Mouse (Mus musculus) heart, postnatal 14 days (tissue): ENCODE data around the gene Hcrtr1. TPM values are rescaled to one million over a fixed set of nuclear protein-coding genes. Genes with fewer than 3 reads are reported as not detected.

ENCODE experiments used
- DNase-seq, 2 experiments: peaks; one replicate each; pipeline ENCODE4 v3.0.0; 2021 to 2022
- intact Hi-C: fragments of 180-260 bp; cut with DNase I; formaldehyde crosslinking; loops from one replicate; pipeline ENCODE4 v1.15.1; 2025
- total RNA-seq, 2 experiments: library from RNA; stranded (reverse); gene quantifications; 2 replicates each; pipeline ENCODE4 v1.2.3; 2021

Hcrtr1 gene
- total RNA-seq, 2 experiments from 2014 or later = 0.12 TPM; not detected in 1

DNA sequence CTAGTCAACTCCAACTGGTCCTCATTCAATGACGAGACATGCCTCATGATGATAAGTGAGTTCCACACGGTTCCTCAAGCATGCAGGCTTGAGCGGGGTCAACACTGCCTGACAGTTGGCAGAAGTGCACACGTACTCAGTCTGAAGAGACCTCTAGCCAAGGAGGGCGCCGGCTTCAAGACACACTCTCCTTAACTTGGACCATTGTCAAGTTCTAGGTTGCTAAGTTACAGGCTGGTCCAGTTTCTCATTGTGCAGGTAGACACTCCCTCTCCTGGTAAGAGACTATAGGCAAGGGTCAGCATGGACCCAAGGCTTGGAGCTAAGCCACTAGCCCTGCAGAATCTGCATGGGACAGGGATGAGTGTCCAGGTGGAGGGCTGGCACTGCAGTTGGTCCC is 14.0 kb downstream of the Hcrtr1 start:
- DNase-seq = no peak
- intact Hi-C loops = no loop called here

DNA sequence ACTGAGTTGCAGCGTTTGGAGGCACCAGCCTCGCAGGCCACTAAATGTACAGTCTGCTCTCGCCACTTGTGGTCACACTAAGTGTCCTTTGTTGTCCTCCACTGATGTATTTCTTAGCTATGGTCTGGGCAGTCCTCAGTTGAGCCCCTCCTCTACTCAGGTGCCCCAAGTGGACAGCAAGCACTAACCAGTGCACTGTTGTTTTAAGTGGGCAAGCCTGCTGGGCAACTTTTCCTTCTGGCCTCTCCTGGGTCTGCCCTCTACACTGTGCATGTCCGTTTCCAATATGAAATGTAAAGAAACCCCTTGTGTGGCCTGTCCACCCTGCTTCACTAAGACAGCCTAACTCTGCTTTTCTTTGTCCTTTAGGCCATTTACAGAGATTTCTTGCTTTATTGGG is 15.0 kb downstream of the Hcrtr1 start:
- intact Hi-C loops = no loop called here

DNA sequence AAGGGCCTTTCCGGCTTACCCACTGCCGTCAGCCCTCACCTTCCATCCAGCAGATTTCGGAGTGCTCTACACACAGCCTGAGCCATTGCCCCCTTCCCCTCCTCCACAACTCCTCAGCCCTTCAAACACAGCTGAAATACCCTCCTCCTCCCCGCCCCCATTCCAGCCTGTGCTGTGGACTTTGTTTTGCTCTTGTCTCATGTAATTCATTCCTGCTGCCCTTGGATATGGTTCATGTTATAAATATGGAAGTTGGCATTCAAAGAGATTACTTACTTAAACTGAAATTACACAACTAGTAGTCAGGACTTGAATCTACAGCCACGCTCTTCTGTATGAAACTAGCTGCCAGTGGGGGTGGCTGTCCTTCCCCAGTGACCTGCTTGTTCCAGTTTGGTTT is 16.1 kb downstream of the Hcrtr1 start:
- intact Hi-C loops = no loop called here

More for the DNA sequence above, 15.0 kb downstream of the Hcrtr1 start:
- DNase-seq = no peak

DNA sequence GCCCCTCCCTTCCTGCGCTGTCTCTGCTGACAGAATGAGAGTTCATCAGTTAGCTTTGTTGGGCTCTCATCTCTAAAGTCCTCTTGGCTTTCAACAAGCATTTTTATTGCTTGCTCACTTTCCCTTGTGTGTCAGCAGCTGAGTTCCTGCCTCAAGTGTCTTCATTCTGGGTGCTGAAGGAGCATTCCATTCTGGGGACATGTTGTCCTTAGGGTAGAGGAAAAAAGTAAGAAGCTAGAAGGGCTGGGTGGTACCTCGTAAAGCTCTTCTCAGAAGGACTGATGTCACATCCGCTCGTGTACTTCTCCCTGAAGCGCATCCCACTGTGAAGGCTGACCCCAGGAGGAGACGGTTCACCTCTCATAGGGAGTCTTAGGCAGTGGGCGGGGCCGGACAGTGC is 17.6 kb downstream of the Hcrtr1 start:
- no peak for DNase-seq
- intact Hi-C loops = no loop called here

More for the DNA sequence above, 16.1 kb downstream of the Hcrtr1 start:
- no peak for DNase-seq

GRCm38 (mm10) chr4:130120752-130121151 is 18.4 kb downstream of the Hcrtr1 start:
- intact Hi-C loops = no loop called here
- DNase-seq = no peak

DNA sequence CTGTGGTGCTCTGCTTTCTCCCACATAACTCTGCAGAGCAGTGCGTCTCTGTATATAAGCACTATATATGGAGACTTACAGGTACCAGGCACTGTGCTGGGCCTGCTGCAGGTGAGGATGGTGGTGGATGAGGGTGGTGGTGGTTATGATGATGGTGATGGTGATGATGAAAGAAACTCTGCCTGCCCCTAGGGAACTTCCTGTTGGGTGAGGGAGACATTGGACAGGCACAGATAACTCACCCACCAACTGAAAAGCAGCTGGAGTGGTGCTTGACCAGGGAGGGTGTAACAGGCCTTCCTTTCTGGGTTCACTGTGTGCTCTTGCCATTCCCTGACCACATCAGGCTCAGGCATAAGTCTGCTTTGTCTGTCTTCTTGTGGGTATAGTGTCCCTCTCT is 26.4 kb downstream of the Hcrtr1 start:
- intact Hi-C loops = no loop called here
- no peak for DNase-seq

- peak; percentile 39 to 43 for DNase-seq
Measured at GRCm38 (mm10) chr4:130112299-130112698, 26.9 kb downstream of the Hcrtr1 start.

DNA sequence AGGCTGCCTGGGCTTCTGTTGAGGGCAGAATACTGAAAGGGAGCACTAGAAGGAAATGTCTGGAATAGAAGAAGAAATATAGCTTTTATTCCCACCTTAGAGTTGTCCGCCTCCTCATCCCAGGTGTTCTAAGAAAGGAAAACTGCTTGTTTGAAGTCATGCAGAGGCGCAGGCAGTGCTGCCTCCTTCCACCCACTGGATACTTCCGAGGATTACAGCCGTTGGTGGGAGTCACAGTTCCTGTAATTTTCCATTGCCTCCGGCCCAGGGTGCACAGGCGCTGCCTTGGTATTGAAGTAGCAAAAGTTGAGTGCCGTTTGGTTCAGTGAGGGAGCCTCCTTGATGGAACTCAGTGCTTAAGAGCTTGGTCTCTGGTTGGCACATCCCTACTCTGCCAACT is 29.1 kb downstream of the Hcrtr1 start:
- intact Hi-C loops = no loop called here

More at GRCm38 (mm10) chr4:130112299-130112698, 26.9 kb downstream of the Hcrtr1 start:
- intact Hi-C loops = no loop called here

DNA sequence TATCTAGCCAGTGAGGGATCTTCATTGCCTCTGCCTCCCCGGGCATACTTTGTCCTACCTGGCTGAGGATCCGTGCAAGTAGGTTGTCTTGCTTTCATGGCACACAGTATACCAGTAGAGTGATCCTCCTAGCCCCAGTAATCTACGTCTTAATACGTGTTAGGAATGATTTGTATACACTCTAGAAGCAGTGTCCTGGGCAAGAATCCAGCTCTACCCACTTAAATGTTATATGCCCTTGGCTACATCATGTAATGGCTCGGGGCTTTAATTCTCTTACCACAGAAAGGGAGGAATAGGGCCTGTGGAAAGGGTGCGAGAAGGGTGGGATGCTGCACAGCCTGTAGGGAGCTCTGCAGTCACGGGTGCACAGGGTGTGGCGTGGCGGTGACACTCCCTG is 29.5 kb downstream of the Hcrtr1 start:
- no peak for DNase-seq
- intact Hi-C loops = no loop called here

More for the DNA sequence above, 29.1 kb downstream of the Hcrtr1 start:
- DNase-seq = no peak

- DNase-seq = no peak
- intact Hi-C loops = no loop called here
Measured at GRCm38 (mm10) chr4:130108929-130109328, 30.2 kb downstream of the Hcrtr1 start.

DNA sequence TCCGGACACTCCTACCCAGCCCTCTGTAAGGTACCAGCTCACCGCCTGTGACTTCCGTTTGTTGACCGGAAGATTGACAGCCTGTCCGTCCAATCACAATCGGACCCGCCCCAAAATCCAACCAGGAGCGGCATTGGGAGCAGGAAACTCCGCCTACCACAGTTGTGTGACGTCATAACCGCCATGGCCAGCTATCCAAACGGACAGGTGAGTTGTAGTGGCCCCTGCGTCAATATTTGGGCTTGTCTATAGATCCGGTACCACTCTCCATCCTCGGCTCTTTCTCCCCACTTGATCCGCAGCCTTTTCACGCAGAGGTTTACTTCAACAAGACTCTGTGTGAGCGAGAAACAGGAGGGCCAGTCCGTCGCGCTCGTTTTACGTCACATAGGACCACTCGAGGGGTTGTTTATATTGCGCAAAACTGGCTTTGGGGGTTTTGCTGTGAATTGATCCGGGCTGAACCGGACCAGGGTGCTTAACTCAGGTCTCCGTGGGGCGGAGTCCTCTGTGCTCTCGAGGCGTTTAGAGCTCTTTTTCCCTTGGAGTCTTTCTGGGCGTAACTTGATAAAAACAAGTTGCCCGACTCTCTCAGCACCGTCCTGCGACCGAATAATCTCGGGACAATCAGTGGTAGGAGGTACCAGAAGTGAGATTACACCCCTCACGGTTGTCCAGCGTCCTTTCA is 31.6 kb downstream of the Hcrtr1 start:
- peak; percentile 100 for DNase-seq
- intact Hi-C loops = no loop called here

DNA sequence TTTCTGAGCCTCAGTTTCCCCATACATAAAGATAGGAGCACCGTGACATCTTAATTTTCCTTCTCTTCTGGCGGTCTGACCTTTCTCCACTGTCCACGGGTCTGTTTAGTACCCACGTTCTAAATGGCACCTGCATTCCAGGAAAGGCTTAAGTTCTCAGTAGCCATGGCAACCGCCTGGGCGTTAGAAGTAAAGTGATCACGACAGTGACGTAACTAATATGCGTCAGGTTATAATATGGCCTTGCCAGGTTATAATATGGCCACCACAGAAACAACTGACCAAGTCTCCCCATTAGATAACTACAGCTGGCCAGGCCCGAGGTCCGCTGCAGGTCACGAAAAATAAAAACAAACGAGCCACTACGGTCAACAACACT is 32.1 kb downstream of the Hcrtr1 start:
- intact Hi-C loops = no loop called here
- no peak for DNase-seq

DNA sequence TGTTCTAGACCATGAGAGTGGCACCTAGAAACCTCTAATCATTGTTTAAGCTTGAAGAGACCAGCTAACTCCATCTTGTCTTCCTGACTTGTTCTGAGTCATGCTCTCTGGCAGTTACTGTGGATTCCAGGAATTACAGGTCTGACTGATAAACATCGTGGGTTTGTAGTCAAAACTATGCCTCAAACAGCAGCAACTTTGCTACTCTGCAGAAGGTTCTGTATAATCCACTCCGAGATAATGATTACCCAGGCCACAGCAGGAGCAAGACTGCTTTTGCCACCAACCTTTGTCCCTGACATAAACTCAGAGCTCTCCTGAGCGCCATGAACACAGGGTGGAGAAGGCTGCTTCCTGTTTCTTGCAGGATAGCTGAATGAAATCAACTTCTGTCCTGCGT is 34.6 kb downstream of the Hcrtr1 start:
- intact Hi-C loops = no loop called here
- no peak for DNase-seq

- DNase-seq = no peak
- intact Hi-C loops = no loop called here
Measured at GRCm38 (mm10) chr4:130103632-130104031, 35.5 kb downstream of the Hcrtr1 start.

DNA sequence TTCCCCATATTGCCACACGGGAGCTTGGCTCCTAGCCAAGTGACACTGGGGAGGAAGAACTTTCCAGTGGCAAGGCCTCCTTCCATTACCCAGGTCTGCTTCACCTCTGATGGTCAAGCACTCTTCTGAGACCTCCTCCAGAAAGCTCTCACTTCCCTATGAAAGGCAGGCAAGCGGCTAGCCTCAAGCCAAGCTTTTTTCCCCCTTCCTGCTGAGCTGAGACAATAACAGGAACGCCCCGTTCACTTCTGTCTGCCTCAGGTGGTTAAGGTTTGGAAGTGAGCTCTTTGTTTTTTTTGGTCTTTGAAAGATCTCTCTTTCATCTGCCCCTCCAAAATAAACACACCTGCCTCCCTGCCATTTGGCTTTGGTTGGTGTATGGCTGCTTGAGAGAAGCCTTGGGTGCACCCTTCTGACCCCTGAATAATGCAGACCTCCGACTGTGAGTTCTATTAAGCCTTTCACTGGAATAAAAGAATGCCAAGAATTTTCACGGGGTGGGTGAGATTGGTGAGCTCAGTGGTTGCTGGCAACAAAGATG is 37.0 kb downstream of the Hcrtr1 start, which contains the start of gene Pef1:
Pef1 (plus strand) TSS at position 448 of the 541 bp plus-strand sequence.
- intact Hi-C loops = no loop called here
- no peak for DNase-seq

DNA sequence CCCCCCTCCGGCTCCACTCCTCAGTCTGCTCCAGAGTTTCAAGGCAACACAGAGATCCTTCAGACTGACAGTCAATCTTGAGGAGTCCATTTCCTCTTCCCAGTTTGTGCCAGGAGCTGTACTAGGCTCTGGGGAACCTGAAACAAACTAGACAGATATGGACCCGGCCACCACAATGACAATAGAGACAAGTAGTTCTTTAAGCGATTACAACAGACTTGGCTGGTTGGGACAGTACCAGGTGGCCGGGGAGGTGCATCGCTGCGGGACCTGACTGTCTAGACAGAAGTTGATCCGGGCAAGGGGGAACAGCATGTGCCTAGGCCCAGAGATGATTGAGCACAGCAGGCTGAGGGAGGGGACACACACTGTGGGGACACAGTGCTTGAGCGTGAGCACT is 38.0 kb downstream of the Hcrtr1 start:
- intact Hi-C loops = no loop called here
- DNase-seq = no peak

- no peak for DNase-seq
- intact Hi-C loops = no loop called here
Measured at GRCm38 (mm10) chr4:130095137-130095536, 44.0 kb downstream of the Hcrtr1 start.

DNA sequence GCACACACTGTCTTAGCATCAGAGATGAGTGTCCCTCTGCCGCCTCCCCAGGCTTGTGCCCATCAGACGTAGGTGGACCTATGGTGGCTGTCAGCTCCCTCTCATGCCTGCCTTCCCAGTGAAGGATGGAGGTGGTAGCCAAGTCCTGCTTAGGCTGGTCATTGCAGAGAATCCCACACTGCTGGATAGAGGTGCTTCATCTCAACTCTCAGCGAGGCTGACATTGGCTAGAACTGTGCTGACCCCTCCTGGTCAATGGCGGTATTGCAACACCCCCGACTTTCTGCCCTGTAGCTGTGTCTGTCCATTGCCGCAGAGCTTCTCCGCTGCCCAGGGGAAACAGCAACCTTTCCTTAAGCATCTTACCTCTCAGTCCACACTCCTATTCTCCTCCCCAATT is 51.9 kb downstream of the Hcrtr1 start:
- DNase-seq = peak; percentile 92 to 96
- intact Hi-C loops = loop anchor here (1.0 to 5.0 kb wide), 4 partner anchors 51 to 385 kb away; no protein-coding TSS in a partner anchor

- DNase-seq = no peak
- intact Hi-C loops = loop anchor here (5.0 kb wide), 2 partner anchors 298 to 383 kb away; no protein-coding TSS in a partner anchor
Measured at GRCm38 (mm10) chr4:130085246-130085820, 53.8 kb downstream of the Hcrtr1 start.

- peak; percentile 63 to 67 for DNase-seq
- intact Hi-C loops = no loop called here
Measured at GRCm38 (mm10) chr4:130084331-130084945, 54.7 kb downstream of the Hcrtr1 start.

- no peak for DNase-seq
- intact Hi-C loops = no loop called here
Measured at GRCm38 (mm10) chr4:130082211-130082610, 56.9 kb downstream of the Hcrtr1 start.
